Mouse (Mus musculus) embryonic facial prominence, embryonic 13.5 days (tissue): ENCODE results near the gene Guca1b. TPM values are rescaled to one million over a fixed set of nuclear protein-coding genes. Genes with fewer than 3 reads are reported as not detected.

ENCODE experiments used
- ATAC-seq: fragments of 200-750 bp; cut with Nextera tagmentation; 2 replicates; pipeline ENCODE4 v1.8.0; 2017; ENCODE audit warnings: low read depth; ENCODE audit not compliant: insufficient number of reproducible peaks, insufficient read depth, low FRiP score, low TSS enrichment
- H3K27ac ChIP-seq: fragments of 300-500 bp; sonication (generic); 2 replicates; pipeline ENCODE4 v1.5.1; 2015; ENCODE audit warnings: moderate library complexity, mild to moderate bottlenecking, inconsistent platforms
- H3K27me3 ChIP-seq: fragments of 300-500 bp; sonication (generic); 2 replicates; pipeline ENCODE4 v1.6.1; 2015; ENCODE audit warnings: mild to moderate bottlenecking, inconsistent platforms
- H3K36me3 ChIP-seq: fragments of 300-500 bp; sonication (generic); 2 replicates; pipeline ENCODE4 v1.6.1; 2015; ENCODE audit warnings: mild to moderate bottlenecking, inconsistent platforms
- H3K4me1 ChIP-seq: fragments of 300-500 bp; sonication (generic); 2 replicates; pipeline ENCODE4 v1.6.1; 2015; ENCODE audit warnings: inconsistent platforms
- H3K4me2 ChIP-seq: fragments of 300-500 bp; sonication (generic); 2 replicates; pipeline ENCODE4 v1.6.1; 2015; ENCODE audit warnings: moderate library complexity, mild to moderate bottlenecking, inconsistent platforms
- H3K4me3 ChIP-seq: fragments of 300-500 bp; sonication (generic); 2 replicates; pipeline ENCODE4 v1.5.1; 2015; ENCODE audit warnings: mild to moderate bottlenecking, inconsistent platforms
- H3K9ac ChIP-seq: fragments of 300-500 bp; sonication (generic); 2 replicates; pipeline ENCODE4 v1.6.1; 2015; ENCODE audit warnings: mild to moderate bottlenecking, inconsistent platforms
- H3K9me3 ChIP-seq: fragments of 300-500 bp; sonication (generic); 2 replicates; pipeline ENCODE4 v1.6.1; 2016; ENCODE audit warnings: inconsistent platforms
- WGBS: fragments of 180-500 bp; shearing (Covaris S2); methylation state at CpG from one replicate; pipeline ENCODE4 v1.1.7; 2015; ENCODE audit warnings: mixed read lengths; 5-methylcytosine and 5-hydroxymethylcytosine counted together
- polyA plus RNA-seq: library from polyadenylated mRNA; unstranded; fragments of >200 nt; fragmentation: Nextera tagmentation; extraction: Ambion mirVana; gene quantifications from 2 replicates; pipeline ENCODE4 v1.2.1, GENCODE M21; 2015

Gene Guca1b
- 0.73 and 0.84 TPM in 2 replicates for polyA plus RNA-seq

GRCm38 (mm10) chr17:47385145-47385544 is at the start of gene Guca1b:
TSS of gene Guca1b (plus strand) at chr17:47385393.
- Histone ChIP-seq H3K36me3 (peaks cover 23% of the 10 kb centered on the region), H3K4me2 (no peak within 1 kb of the TSS), H3K9me3 (no peaks in the 10 kb centered on the region), H3K4me3 (no peak within 1 kb of the TSS), H3K4me1 (no peaks in the 10 kb centered on the region), H3K27ac (no peak within 1 kb of the TSS), H3K27me3 (no peaks in the 10 kb centered on the region), H3K9ac (no peak within 1 kb of the TSS)
- no peak for ATAC-seq
- 39% methylated on average over 10 of the region's 10 CpGs for WGBS

- H3K4me2 ChIP-seq = no peak overlapping the region
- no peaks in the 10 kb centered on the region for H3K27me3 ChIP-seq
- H3K4me3 ChIP-seq = no peak overlapping the region
- H3K9me3 ChIP-seq = peaks cover 9% of the 10 kb centered on the region
- ATAC-seq = no peak
- H3K9ac ChIP-seq = no peak overlapping the region
- H3K27ac ChIP-seq = no peak overlapping the region
- 86% methylated on average over 2 of the region's 2 CpGs for WGBS
- peaks cover 98% of the 10 kb centered on the region for H3K36me3 ChIP-seq
- no peaks in the 10 kb centered on the region for H3K4me1 ChIP-seq
Measured at GRCm38 (mm10) chr17:47343121-47343520, 42.1 kb upstream of the Guca1b start.

GRCm38 (mm10) chr17:47349721-47350319 is 35.4 kb upstream of the Guca1b start:
- Histone ChIP-seq H3K27me3 (no peaks in the 10 kb centered on the region), H3K4me3 (no peak overlapping the region), H3K4me2 (no peak overlapping the region), H3K36me3 (peaks cover 100% of the 10 kb centered on the region), H3K9me3 (peaks cover 29% of the 10 kb centered on the region), H3K27ac (no peak overlapping the region), H3K4me1 (no peaks in the 10 kb centered on the region), H3K9ac (no peak overlapping the region)
- 91% methylated on average over 3 of the region's 3 CpGs for WGBS
- ATAC-seq = no peak

GRCm38 (mm10) chr17:47359964-47360363 is 25.2 kb upstream of the Guca1b start:
- ATAC-seq = no peak
- no peaks in the 10 kb centered on the region for H3K9me3 ChIP-seq
- H3K4me2 ChIP-seq = no peak overlapping the region
- H3K27ac ChIP-seq = no peak overlapping the region
- 37% methylated on average over 6 of the region's 6 CpGs for WGBS
- H3K36me3 ChIP-seq = peaks cover 62% of the 10 kb centered on the region
- H3K4me1 ChIP-seq = no peaks in the 10 kb centered on the region
- no peaks in the 10 kb centered on the region for H3K27me3 ChIP-seq
- no peak overlapping the region for H3K4me3 ChIP-seq
- H3K9ac ChIP-seq = no peak overlapping the region

GRCm38 (mm10) chr17:47361343-47361742 is 23.9 kb upstream of the Guca1b start:
- Histone ChIP-seq H3K27me3 (no peaks in the 10 kb centered on the region), H3K4me3 (no peak overlapping the region), H3K4me1 (no peaks in the 10 kb centered on the region), H3K9me3 (no peaks in the 10 kb centered on the region), H3K4me2 (no peak overlapping the region), H3K9ac (no peak overlapping the region), H3K36me3 (peaks cover 48% of the 10 kb centered on the region), H3K27ac (no peak overlapping the region)
- no peak for ATAC-seq
- WGBS = 81% methylated on average over 11 of the region's 11 CpGs

- Histone ChIP-seq H3K27ac (peak within 1 kb of the TSS; percentile 51; the same call in 1 of the 2 replicates), H3K9me3 (no peaks in the 10 kb centered on the region), H3K36me3 (peaks cover 13% of the 10 kb centered on the region), H3K27me3 (no peaks in the 10 kb centered on the region), H3K4me1 (peaks cover 14% of the 10 kb centered on the region), H3K4me2 (peak within 1 kb of the TSS; percentile 77), H3K9ac (peak within 1 kb of the TSS; percentile 78), H3K4me3 (peak within 1 kb of the TSS; percentile 83)
- peak; percentile 79; the same call in 1 of the 2 replicates for ATAC-seq
- WGBS = 4% methylated on average over 35 of the region's 35 CpGs
Measured at GRCm38 (mm10) chr17:47368401-47369086, 16.6 kb upstream of the Guca1b start, which contains the start of gene Mrps10. TSS of gene Mrps10 (plus strand) at chr17:47368887.

GRCm38 (mm10) chr17:47369087-47369443 is 16.1 kb upstream of the Guca1b start:
- Histone ChIP-seq H3K9ac (peak overlapping the region; percentile 78), H3K4me1 (peaks cover 14% of the 10 kb centered on the region), H3K4me2 (peak overlapping the region; percentile 77), H3K27ac (peak overlapping the region; percentile 51; the same call in 1 of the 2 replicates), H3K9me3 (no peaks in the 10 kb centered on the region), H3K27me3 (no peaks in the 10 kb centered on the region), H3K4me3 (peak overlapping the region; percentile 83), H3K36me3 (peaks cover 18% of the 10 kb centered on the region)
- 1% methylated on average over 20 of the region's 20 CpGs for WGBS
- 0 out of 2 replicates have a peak, but pooled peaks have one; percentile 6 for ATAC-seq

GRCm38 (mm10) chr17:47371451-47371850 is 13.7 kb upstream of the Guca1b start:
- Histone ChIP-seq H3K9ac (0 out of 2 replicates have a peak overlapping the region, but pooled peaks have one; percentile 17), H3K9me3 (no peaks in the 10 kb centered on the region), H3K4me3 (no peak overlapping the region), H3K27me3 (no peaks in the 10 kb centered on the region), H3K4me1 (peaks cover 14% of the 10 kb centered on the region), H3K36me3 (peaks cover 42% of the 10 kb centered on the region), H3K27ac (no peak overlapping the region), H3K4me2 (no peak overlapping the region; the same call in 1 of the 2 replicates)
- 11% methylated on average over 4 of the region's 4 CpGs for WGBS
- 0 out of 2 replicates have a peak, but pooled peaks have one; percentile 67 for ATAC-seq

- Histone ChIP-seq H3K9me3 (no peaks in the 10 kb centered on the region), H3K4me1 (peaks cover 14% of the 10 kb centered on the region), H3K27ac (no peak overlapping the region), H3K4me3 (no peak overlapping the region), H3K27me3 (no peaks in the 10 kb centered on the region), H3K36me3 (peaks cover 66% of the 10 kb centered on the region), H3K4me2 (no peak overlapping the region), H3K9ac (no peak overlapping the region)
- no peak for ATAC-seq
- 38% methylated on average over 6 of the region's 6 CpGs for WGBS
Measured at GRCm38 (mm10) chr17:47373991-47374390, 11.2 kb upstream of the Guca1b start.

- peaks cover 94% of the 10 kb centered on the region for H3K36me3 ChIP-seq
- H3K4me2 ChIP-seq = no peak overlapping the region
Measured at GRCm38 (mm10) chr17:47376779-47377280, 8.4 kb upstream of the Guca1b start.

GRCm38 (mm10) chr17:47378133-47378532 is 7.1 kb upstream of the Guca1b start:
- no peaks in the 10 kb centered on the region for H3K27me3 ChIP-seq
- H3K27ac ChIP-seq = no peak overlapping the region
- H3K4me3 ChIP-seq = no peak overlapping the region
- ATAC-seq = no peak
- no peaks in the 10 kb centered on the region for H3K9me3 ChIP-seq
- no peak overlapping the region for H3K4me2 ChIP-seq
- 86% methylated on average over 15 of the region's 15 CpGs for WGBS
- peaks cover 86% of the 10 kb centered on the region for H3K36me3 ChIP-seq
- H3K9ac ChIP-seq = no peak overlapping the region
- no peaks in the 10 kb centered on the region for H3K4me1 ChIP-seq

More at GRCm38 (mm10) chr17:47376779-47377280, 8.4 kb upstream of the Guca1b start:
- Histone ChIP-seq H3K27me3 (no peaks in the 10 kb centered on the region), H3K9me3 (no peaks in the 10 kb centered on the region), H3K4me3 (no peak overlapping the region), H3K9ac (no peak overlapping the region), H3K27ac (no peak overlapping the region), H3K4me1 (no peaks in the 10 kb centered on the region)
- ATAC-seq = no peak
- WGBS = 83% methylated on average over 6 of the region's 6 CpGs
